Mouse (Mus musculus): Measurements from ENCODE around the gene Megf8.

DNA sequence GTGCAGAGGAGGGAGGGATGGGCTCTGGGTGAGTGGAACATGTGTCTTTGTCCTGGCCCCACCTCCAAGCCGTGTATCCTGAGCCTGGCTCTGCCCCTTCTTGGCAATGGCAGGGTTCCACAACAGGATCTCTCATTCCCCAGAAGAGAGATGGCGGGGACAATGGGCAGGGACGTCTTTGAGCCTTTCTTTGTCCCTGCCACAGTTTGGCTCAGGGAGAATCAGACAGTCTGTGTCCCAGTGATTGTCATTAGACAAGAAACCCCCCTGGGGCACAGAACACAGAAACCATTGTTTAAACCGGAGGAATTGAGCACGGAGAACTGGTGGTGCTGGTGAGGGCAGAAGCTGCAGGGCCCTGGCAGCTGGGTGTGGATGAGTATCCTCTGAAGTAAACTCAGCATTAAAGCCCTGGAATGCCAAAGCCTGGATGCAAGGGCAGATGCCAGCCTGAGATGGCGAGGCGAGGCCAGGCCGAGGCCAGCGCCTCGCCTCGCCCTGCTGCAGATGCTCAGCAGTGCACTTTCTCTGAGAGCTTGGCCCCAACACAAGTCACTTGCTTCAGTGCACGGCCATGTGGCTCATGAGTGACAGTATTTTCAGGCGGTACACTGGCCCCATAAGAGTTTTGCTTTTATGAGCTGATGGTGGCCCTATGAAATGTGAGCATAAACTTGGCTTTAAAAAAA lies 49.1 kb downstream of the Megf8 start:
- TF ChIP-seq CTCF (IDR thresholded peaks at IDR 0.05; ENCODE audit: insufficient read depth, low read depth, low read length) (no peak), POLR2A (IDR thresholded peaks at IDR 0.05; ENCODE audit: insufficient read depth, low read depth, low read length) (no peak)

Data from olfactory bulb, adult 2 months (tissue).